Mouse (Mus musculus) olfactory bulb, adult 2 months (tissue): ENCODE data around the gene Med12l. TPM values are rescaled to one million over a fixed set of nuclear protein-coding genes. Genes with fewer than 3 reads are reported as not detected.

Experiments used
- H3K27ac ChIP-seq: fragments of 200-500 bp; 2 replicates; pipeline ENCODE4 v1.5.1; 2012; ENCODE audit warnings: low read depth, low read length; ENCODE audit not compliant: insufficient read depth
- H3K4me1 ChIP-seq: fragments of 200-500 bp; 2 replicates; pipeline ENCODE4 v1.6.1; 2012; ENCODE audit warnings: low read length; ENCODE audit not compliant: control insufficient read depth, insufficient read depth
- H3K4me3 ChIP-seq: fragments of 200-500 bp; 2 replicates; pipeline ENCODE4 v1.5.1; 2012; ENCODE audit warnings: mild to moderate bottlenecking, low read depth, low read length, moderate library complexity; ENCODE audit not compliant: insufficient read depth
- CTCF ChIP-seq: fragments of 200-500 bp; IDR thresholded peaks from 2 replicates; pipeline ENCODE4 v1.5.1; 2012; ENCODE audit warnings: low read depth, mild to moderate bottlenecking, low read length, moderate library complexity; ENCODE audit not compliant: insufficient read depth
- POLR2A ChIP-seq: fragments of 200-500 bp; IDR thresholded peaks from 2 replicates; pipeline ENCODE4 v1.6.1; 2012; ENCODE audit warnings: mild to moderate bottlenecking, low read depth, low read length, moderate library complexity; ENCODE audit not compliant: insufficient read depth
- WGBS: fragments of 180-500 bp; shearing (Covaris S2); methylation state at CpG from one replicate; pipeline ENCODE4 v1.1.7; 2018; 5-methylcytosine and 5-hydroxymethylcytosine counted together
- polyA plus RNA-seq: library from polyadenylated mRNA; stranded (reverse); fragments of >200 nt; gene quantifications from 2 replicates; pipeline ENCODE4 v1.2.4, GENCODE M21; 2012; ENCODE audit warnings: low replicate concordance; ENCODE audit not compliant: missing spikeins, insufficient read depth, insufficient read length

The Med12l gene
- polyA plus RNA-seq, 1 experiment: not detected

DNA sequence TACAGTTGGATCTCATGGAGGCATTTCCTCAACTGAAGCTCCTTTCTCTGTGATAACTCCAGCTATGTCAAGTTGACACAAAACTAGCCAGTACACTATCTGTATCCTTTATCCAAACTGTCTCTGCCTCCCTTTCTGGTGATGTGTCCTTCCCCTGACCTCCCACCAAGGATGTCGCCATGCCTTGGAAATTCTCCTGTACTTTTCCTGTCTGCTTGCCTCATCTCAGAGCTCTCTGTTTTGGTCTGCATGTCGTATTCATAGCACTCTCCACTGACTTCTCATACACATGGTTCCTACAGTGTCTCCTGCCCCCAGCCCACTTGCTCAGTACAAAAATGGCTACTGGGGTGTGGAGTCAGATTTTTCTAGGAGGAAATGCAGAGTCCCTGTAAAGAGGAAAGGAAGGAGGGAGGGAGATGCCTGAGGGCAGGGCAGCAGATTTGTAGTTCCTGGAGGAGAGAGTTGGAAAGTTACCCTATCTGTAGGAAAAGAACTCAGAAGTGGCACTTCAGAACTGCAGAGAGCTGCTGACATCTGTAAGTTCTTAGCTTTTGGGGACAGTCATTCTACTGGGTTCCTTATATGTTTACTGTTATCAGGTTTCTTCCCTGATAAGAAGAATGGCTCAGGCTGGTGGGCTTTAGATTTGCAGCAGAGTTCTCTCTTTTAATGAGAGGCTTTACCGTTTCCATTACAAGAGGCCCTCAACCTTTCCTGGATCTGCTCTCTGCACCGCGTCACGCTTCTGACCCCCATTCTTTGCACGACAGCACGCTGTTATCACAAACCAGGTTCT, 136.1 kb downstream of the Med12l start:
- H3K27ac ChIP-seq: no peak overlapping the region
- TF ChIP-seq POLR2A (no peak), CTCF (no peak)
- no peaks in the 10 kb centered on the region for H3K4me1 ChIP-seq
- no peak overlapping the region for H3K4me3 ChIP-seq
- 95% methylated on average over 8 of the region's 8 CpGs for WGBS

DNA sequence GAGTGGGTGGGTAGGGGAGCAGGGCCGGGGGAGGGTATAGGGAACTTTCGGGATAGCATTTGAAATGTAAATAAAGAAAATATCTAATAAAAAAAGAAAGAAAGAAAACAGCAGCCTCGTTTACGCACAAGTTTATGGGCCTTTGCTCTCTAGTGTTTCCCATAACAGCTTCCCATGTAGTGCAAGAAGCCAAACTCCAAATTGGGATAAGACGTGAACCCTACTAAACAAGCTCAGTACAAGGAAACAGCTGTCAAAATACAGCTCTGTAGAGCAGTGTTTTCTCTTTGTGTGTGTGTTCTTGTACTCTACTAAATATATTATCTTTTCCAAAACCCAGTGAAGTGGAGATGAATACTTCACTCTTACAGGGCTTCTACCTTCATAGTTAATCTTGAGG, 139.6 kb downstream of the Med12l start:
- no peak for TF ChIP-seq CTCF
- TF ChIP-seq POLR2A: no peak
- H3K4me3 ChIP-seq: no peak overlapping the region
- no peak overlapping the region for H3K27ac ChIP-seq
- WGBS: 50% methylated on average over 5 of the region's 5 CpGs
- H3K4me1 ChIP-seq: no peaks in the 10 kb centered on the region

DNA sequence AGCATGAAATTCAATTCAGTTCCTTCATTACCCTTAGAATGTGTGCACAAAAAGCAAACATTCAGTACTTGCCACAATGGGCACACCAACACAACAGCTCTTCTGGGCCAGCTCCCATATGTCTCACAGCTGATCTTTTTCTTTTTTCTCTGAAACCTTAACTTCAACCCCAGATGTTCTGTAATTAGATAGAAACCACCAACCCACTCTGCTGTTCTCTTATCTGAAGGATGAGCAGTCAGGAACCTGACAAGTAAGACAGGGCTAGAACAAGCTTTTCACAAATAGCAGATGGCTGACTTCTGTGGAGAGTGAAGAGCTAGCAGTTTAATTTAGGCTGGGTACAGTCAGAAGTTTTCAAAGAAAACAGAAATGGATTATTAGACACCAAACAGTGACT, 144.0 kb downstream of the Med12l start:
- TF ChIP-seq POLR2A (no peak), CTCF (no peak)
- H3K4me1 ChIP-seq: no peaks in the 10 kb centered on the region
- H3K27ac ChIP-seq: no peak overlapping the region
- H3K4me3 ChIP-seq: no peak overlapping the region

DNA sequence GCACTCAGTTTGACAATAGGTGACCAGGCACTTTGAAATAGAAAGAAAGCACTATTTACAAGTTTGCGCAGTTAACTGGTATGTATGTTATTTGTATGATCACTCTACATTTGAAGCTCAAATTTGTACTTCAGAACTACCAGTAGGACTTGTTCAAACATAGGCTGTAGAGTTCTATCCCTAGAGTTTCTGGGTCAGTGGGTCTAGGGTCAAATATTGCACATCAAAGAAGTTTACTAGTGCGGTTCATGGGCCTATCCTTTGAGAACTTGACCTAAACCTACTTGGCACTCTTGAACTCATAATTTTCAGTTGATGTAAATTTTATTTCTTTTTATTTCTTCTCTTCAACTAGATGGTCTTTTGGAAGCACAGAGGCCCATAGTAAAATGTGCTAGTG, 145.0 kb downstream of the Med12l start:
- no peaks in the 10 kb centered on the region for H3K4me1 ChIP-seq
- no peak for TF ChIP-seq POLR2A
- TF ChIP-seq CTCF: no peak
- H3K27ac ChIP-seq: no peak overlapping the region
- H3K4me3 ChIP-seq: no peak overlapping the region
- WGBS: 94% methylated on average over 2 of the region's 2 CpGs

DNA sequence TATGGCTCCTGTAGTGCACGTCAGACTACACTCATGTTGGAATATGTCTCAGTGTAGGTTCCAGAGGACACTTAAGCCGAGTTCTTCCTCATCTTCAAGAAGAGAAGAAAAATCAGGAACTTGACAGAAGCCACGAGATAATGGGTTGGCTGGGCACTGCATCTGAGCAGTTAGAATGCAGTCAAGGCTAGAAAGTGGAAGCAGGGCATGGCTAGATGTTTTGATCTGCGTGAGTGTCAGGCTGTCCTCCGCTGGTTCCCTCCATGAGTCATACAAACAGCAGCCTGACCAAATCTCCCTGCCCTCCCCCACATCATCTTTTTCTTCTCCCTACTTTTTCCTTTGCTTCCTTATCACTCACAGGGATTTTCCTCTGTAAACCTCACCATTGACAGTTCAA, 147.8 kb downstream of the Med12l start, which contains the start of gene P2ry14:
Gene P2ry14 (minus strand): TSS at position 195 of the 400 bp plus-strand sequence.
- 83% methylated on average over 5 of the region's 5 CpGs for WGBS
- H3K4me3 ChIP-seq: no peak within 1 kb of the TSS
- H3K27ac ChIP-seq: no peak within 1 kb of the TSS
- TF ChIP-seq CTCF (no peak), POLR2A (no peak)
- no peaks in the 10 kb centered on the region for H3K4me1 ChIP-seq

DNA sequence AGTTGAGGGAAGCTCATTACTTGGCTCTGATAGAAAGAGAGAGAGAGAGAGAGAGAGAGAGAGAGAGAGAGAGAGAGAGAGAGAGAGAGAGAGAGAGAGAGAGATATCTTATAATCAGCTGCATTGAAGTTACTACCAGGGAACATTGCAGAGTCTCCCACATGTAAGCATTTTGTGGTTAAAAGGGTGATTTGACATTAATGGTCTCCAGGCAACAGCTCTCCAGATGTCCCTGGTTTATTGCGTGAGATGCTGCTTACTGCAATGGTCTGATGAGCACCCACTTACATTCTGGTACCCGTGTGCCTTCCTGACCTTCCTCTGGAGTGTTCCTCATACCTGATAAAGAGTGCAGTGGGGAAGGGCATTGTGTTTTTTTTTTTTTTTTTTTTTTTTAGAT, 149.3 kb downstream of the Med12l start:
- Histone ChIP-seq H3K4me1 (no peaks in the 10 kb centered on the region), H3K4me3 (no peak overlapping the region), H3K27ac (no peak overlapping the region)
- no peak for TF ChIP-seq CTCF
- no peak for TF ChIP-seq POLR2A
- 63% methylated on average over 2 of the region's 2 CpGs for WGBS

DNA sequence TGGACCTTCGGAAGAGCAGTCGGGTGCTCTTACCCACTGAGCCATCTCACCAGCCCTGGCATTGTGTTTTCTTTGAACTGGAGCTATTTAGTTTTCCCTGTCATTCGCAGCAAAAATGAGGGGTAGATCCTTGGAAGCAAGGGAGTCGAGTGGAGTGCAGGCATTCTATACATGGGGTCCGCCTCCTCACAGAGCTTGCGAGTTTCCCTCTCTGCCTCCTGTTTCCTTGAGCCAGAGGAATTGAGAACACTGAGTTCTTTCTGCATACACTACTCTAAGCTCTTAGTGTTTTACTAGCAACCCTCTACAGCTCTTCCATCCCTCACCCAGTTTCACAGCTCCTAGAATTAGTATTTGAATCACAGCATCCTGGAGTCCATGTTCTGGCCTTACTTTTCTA, 149.8 kb downstream of the Med12l start:
- no peaks in the 10 kb centered on the region for H3K4me1 ChIP-seq
- 84% methylated on average over 6 of the region's 6 CpGs for WGBS

DNA sequence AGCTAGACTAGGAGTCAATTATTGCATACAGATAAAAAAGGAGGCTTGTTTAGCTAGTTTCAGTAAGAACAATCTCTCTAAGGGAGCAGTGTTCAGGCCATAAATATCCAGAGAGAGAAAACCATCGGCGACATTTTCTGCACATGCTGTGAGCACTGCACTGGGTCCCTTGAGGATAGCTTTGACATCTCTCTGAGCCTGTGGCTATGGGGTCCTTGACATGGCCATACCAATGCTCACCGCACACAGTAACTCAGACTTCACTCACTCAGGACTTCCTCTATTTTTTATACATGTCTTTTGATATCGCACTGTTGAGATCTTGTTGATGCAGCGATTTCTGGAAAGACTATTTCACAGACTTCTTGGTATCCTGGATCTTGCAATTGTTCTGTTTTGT, 151.4 kb downstream of the Med12l start:
- WGBS: 88% methylated on average over 5 of the region's 5 CpGs
- H3K4me3 ChIP-seq: no peak overlapping the region
- H3K4me1 ChIP-seq: no peaks in the 10 kb centered on the region
- TF ChIP-seq POLR2A (no peak), CTCF (no peak)
- no peak overlapping the region for H3K27ac ChIP-seq

More for the DNA sequence above, 149.8 kb downstream of the Med12l start:
- Histone ChIP-seq H3K27ac (no peak overlapping the region), H3K4me3 (no peak overlapping the region)
- TF ChIP-seq POLR2A (no peak), CTCF (no peak)

DNA sequence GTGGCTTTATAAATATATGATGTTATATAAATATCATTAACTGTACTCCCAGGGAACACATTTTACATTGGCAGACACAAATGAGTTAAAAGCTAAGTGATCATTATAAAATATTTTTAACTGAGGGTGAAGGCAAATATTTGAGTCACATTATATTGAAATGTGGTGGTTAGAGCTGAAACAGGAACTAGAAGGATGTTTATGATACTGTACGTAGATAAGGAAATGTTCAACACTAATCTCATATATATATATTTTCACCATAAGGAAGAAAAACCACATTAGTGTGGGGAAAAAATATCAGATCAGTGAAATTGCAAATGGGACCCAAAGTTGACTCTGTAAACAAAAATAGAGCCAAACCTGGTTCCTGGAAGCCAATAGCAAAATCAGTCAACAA, 154.8 kb downstream of the Med12l start:
- TF ChIP-seq POLR2A: no peak
- no peak for TF ChIP-seq CTCF
- no peak overlapping the region for H3K4me3 ChIP-seq
- no peak overlapping the region for H3K27ac ChIP-seq
- no peaks in the 10 kb centered on the region for H3K4me1 ChIP-seq
- 96% methylated on average over 1 of the region's 1 CpGs for WGBS

DNA sequence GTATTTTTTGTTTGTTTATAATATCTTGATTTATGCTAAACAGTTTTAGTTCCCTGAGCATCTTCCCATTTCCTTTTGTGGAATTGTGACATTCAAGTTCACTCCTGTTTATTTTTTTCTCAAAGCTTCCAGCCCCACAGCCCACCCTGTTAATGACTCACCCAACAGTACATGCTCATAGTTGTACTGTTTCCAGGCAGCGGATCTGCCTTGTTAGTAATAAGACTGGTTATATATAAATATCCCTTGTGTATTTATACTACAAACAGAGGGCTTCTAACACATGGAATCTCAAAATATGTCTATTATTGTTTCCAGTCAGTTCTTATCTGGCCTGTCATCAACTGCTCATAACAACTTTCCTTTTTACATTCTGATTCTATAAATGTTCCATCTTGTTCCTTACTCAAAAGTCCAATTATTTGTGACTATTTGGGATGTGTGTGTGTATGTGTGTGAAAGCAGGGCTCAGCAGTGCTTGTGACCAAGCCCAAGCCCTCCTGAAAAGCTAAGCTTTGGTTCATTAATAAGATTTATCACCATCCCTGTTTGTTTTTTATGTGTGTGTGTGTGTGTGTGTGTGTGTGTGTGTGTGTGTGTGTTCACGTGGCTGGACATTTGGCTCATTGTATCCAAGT, 161.9 kb downstream of the Med12l start:
- Histone ChIP-seq H3K4me3 (no peak overlapping the region), H3K27ac (peak overlapping the region; percentile 70; the same call in 1 of the 2 replicates), H3K4me1 (peaks cover 2% of the 10 kb centered on the region; the same call in 1 of the 2 replicates)
- TF ChIP-seq CTCF: no peak
- no peak for TF ChIP-seq POLR2A
- WGBS: 59% methylated on average over 2 of the region's 2 CpGs
